Mouse (Mus musculus) c-Kit-negative CD71-positive TER-119-positive erythroid progenitor cells, embryonic 14.5 days (primary cell): ENCODE measurements around the gene Tbc1d8.

ENCODE experiments used
- DNase-seq: peaks from one replicate; pipeline ENCODE4 v3.0.0-alpha.2; 2013; ENCODE audit warnings: low read depth, low spot score

The Tbc1d8 gene

DNA sequence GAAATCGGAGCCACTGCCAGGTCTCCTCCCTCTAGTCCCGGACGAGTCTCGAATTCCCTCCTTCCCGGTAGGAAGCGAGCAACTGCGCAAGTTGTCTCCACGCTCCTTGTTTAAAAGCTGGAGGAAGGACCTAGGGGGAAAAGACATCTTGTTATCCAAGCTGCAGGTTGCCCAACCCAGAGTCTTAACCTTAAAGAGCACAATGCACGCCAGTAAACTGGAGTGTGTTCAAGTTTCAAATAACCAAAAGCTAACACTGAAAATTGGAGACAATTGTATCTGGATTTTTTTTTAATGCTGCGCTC lies 293 bp upstream of the Tbc1d8 start:
- DNase-seq: no peak

DNA sequence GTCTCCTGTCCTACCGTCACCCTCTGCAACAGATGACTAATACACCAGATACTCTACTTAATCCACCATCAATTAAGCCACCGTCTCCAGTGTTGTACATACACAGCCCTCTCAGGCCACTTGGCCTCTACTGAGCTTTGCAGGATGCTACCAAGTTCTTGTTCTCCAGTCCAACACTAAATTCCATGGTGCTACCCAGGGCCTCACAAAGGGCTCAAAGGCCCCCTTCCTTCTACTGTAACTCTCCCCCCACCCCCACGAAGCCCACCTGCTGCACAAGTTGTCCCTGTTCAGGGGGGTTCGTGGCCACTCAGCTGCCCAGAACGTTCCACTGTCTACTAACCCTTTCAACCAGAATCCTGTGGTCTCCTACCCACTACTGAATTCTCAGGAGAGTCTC lies 1.5 kb downstream of the Tbc1d8 start:
- no peak for DNase-seq

GRCm38 (mm10) chr1:39476341-39476740 lies 2.2 kb downstream of the Tbc1d8 start:
- no peak for DNase-seq

GRCm38 (mm10) chr1:39474516-39474915 lies 4.0 kb downstream of the Tbc1d8 start:
- DNase-seq: no peak

- no peak for DNase-seq
Measured at GRCm38 (mm10) chr1:39471298-39471902, 7.2 kb downstream of the Tbc1d8 start.

GRCm38 (mm10) chr1:39468982-39469381 lies 9.6 kb downstream of the Tbc1d8 start:
- no peak for DNase-seq

DNA sequence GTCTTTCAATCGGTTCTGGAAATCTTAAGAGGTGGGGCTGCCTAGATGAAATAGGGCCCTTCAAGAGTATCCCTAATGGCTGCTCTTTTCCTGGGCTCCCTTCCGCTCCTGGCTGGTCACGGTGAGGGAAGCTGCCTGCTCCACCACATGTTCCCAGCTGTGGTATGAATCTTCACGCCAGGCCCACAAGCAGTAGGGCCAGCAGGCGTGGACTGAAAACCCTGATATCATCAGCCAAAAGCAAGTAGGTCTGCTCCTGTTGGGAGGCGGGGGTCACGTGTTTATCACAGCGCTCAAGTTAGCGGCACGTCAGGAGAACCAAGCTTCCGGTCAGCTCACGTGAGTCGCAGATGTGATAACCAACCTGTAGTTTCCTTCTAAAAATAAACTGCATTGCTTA lies 12.0 kb downstream of the Tbc1d8 start:
- no peak for DNase-seq

DNA sequence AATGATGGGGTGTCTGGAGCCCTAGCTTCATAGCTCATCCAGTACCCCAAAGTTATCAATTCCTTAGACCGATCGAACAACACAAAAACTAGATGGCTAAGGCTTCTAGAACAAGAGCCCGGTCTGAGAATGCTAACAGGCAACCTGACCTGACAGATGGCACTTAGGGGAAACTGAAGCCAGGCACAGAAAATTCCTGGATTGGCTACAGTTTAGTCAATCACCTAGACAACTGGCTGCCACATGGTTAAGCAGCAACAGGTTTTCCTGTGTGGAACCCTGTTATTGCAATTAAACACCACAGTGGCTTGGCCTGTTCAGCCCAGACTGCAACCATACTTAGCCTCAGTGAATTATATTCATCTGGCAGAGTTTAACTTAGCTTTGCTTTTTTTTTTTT lies 13.8 kb downstream of the Tbc1d8 start:
- DNase-seq: no peak

- no peak for DNase-seq
Measured at GRCm38 (mm10) chr1:39462937-39463444, 15.6 kb downstream of the Tbc1d8 start.

- no peak for DNase-seq
Measured at GRCm38 (mm10) chr1:39462036-39462435, 16.5 kb downstream of the Tbc1d8 start.

GRCm38 (mm10) chr1:39460495-39460894 lies 18.1 kb downstream of the Tbc1d8 start:
- no peak for DNase-seq

- no peak for DNase-seq
Measured at GRCm38 (mm10) chr1:39457887-39458874, 20.4 kb downstream of the Tbc1d8 start.

DNA sequence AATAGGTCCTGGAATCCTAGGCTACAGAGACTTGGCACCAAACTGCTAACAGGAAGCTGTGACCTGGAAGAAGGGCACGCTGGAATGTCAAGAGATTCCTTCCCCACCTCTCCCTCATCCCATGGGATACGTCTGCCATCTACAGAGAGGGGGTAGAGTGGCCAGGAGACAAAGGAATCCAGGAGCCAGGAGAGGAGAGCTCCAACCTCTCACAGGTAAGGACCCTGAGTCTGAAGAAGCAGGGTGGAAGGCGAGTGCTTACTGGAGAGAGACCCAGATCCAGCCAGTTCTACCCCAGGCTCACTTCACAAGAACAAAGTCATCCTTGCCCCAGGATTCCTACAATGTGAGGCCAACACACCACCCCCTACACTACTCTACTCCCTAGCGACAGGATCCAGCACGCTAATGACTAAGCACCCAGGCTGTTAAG lies 22.1 kb downstream of the Tbc1d8 start:
- DNase-seq: no peak

DNA sequence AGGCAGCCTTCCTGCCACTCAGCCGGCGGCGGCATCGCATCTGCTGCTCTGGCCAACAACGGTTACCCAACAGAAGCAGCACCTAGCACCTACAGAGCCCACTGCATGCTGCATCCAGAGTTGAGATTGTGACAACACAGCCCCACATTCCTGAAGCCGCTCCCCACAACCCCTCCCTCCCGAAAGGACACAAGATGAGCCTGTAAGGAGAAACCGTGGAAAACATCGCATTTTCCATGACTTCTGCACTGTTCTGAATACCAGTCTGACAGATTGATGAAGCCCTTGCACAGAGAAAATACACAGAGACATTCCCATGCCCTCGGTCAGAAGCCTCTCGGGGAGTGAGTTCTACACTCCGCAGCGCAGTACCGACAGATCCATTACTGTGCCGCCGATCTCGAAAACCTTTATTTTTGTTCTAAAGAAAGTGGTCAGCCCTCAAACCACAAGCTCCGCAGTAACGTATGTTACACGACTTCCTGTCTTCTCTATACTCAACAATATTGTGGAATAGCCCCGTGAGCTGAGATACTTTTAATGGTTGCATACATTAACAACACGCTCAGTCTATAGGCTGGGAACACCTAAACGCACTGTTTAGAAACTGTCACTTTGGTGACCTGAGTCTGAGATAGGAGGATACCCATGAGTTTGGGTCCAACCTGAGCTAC lies 23.1 kb downstream of the Tbc1d8 start:
- DNase-seq: no peak

DNA sequence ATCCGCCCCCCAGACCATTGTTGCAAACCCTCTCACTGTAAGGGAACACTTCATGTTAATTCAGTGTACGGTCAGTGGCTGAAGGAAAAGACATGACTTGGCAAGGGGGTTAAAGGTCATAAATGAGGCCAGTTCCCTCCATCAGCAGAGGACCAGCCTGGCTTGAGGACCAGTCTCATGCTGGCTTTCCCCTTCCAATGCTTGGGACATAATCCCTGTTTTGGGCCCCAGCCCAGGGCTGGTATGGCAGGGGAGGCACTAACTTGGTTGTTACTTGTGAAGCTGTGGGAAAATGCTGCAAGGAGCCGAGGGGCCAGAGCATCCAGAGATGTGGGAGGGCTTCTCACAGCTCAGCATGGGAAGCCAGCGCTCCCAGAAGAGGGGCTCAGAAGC lies 23.8 kb downstream of the Tbc1d8 start:
- no peak for DNase-seq

DNA sequence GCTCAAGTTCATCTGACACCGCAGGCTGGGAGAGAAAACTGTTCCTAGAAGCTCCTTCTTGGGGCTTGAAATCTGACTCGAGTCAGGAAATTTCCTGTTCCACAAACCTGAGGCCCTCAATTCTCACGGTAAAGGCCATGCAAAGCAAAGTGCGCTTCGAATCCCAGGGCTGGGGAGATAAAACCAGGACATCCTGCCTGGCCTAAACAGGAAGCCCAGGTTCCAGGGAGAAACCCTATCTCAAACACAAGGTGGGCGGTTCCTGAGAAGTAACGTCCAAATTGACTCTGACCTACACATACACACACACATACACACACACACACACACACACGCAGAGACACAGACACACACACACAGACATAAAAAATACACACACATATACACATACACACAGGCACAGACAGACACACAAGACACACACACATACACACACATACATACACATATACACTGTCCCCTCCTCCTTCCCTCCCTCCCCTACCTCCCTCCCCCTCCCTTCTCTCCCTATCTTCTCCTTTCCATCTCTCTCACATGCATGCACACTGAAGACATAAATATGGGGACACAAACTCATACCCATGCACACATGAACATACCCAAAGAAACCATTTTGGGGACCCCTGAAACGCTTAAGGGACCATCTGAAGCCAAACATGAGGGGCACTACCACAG lies 24.3 kb downstream of the Tbc1d8 start:
- DNase-seq: no peak

GRCm38 (mm10) chr1:39452203-39452602 lies 26.4 kb downstream of the Tbc1d8 start:
- no peak for DNase-seq

DNA sequence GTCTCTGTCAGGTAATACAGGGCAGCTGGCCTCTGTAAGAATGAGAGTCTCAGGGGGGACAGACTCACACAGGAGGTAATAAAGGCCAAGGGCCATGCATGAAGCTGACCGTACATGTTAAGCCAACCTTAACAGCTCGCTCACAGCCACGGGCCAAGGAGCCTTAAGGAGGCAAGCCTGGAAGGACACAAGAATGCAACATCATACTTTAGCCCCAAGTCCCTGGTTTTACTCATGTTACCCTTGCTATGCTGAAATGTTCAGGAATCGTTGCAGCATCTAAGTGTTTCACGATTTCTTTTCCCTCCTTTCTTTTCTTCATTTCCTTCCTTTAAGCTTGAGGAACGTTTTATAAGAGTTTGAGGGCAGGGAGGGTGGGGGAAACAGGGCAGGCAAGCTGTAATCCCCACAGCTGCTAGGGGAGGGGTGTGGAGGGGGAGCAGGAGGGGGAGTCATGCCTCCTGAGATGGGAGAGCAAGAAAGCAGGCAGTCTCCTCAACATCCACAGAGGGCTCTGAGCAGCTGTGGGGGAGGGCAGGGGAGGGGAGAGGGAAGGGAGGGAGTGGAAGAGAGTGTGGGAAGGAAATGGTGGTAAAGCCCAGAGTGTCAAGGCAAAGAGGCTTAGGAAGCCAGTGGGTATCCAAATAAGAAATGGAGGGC lies 28.4 kb downstream of the Tbc1d8 start:
- DNase-seq: no peak

GRCm38 (mm10) chr1:39449251-39449790 lies 29.2 kb downstream of the Tbc1d8 start:
- no peak for DNase-seq

DNA sequence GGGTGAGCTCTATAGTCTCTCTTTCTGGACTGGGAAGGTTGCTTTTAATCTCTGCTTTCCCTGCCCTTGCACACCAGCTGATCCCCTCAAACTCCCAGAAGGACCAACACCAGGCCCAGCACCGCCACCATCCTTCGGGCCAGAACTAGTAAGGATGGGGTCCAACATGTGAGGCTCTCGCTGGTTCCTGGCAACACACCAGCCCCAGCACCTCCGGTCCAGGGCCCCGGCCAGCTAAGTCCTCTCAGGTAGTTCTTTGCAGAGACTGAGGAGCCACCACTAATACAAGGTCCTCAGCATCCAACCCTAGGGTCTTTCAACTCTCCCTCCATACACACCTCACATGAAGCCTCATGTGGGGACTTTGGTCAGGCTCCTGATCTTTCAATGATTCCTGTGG lies 29.7 kb downstream of the Tbc1d8 start:
- DNase-seq: no peak

- no peak for DNase-seq
Measured at GRCm38 (mm10) chr1:39448238-39448637, 30.3 kb downstream of the Tbc1d8 start.
